Mouse (Mus musculus) left cerebral cortex, postnatal 36 days (tissue): ENCODE measurements around the gene Usp39. TPM values are rescaled to one million over a fixed set of nuclear protein-coding genes. Genes with fewer than 3 reads are reported as not detected.

Source experiments
- DNase-seq, 2 experiments: peaks; one replicate each; pipeline ENCODE4 v3.0.0; 2021 to 2022; ENCODE audit warnings: low spot score in 2 of 2, mixed read lengths in 1 of 2
- intact Hi-C: fragments of 180-260 bp; cut with DNase I; formaldehyde crosslinking; loops from one replicate; pipeline ENCODE4 v1.15.1; 2025
- total RNA-seq, 2 experiments: library from RNA; stranded (reverse); gene quantifications; 2 replicates each; pipeline ENCODE4 v1.2.3; 2021

Gene Usp39
- total RNA-seq, 2 experiments from 2014 or later, result 33.0 to 33.8 TPM

DNA sequence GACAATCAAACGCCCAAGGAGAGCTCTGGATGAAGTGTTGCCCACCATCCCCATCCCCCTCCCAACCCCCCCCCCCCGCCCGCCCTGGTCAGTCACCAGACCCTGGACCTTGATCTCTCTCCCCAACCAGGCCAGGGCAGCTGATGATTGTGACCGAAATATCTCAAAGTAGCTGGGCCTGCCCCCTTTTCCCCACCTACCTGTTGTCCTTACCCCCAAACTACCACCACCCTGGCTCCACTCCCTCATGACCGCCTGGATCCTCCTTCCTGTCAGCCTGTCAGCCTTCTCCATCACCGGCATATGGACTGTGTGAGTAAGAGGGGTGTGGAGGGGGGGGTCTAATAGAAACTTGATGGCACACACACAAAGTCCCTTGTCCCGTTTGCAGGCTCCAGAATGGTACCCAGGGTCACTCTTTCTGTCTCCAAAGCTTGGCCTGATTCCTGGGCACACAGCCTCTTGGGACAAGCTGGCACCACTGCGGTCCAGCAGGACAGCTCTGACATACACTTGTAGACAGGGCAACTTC, 11.1 kb upstream of the Usp39 start:
- intact Hi-C loops, result no loop called here
- no peak for DNase-seq

- intact Hi-C loops, result no loop called here
- peak; percentile 73 to 75 for DNase-seq
Measured at GRCm38 (mm10) chr6:72355066-72355911, 10.3 kb upstream of the Usp39 start, which contains the start of gene Tmem150a. Gene Tmem150a (plus strand): TSS chr6:72355447.

GRCm38 (mm10) chr6:72354025-72354424, 9.0 kb upstream of the Usp39 start:
- intact Hi-C loops, result no loop called here

GRCm38 (mm10) chr6:72352636-72353405, 7.8 kb upstream of the Usp39 start:
- intact Hi-C loops, result no loop called here
- DNase-seq, result no peak

More at GRCm38 (mm10) chr6:72354025-72354424, 9.0 kb upstream of the Usp39 start:
- no peak for DNase-seq

GRCm38 (mm10) chr6:72350214-72350613, 5.2 kb upstream of the Usp39 start:
- DNase-seq, result no peak
- intact Hi-C loops, result no loop called here

DNA sequence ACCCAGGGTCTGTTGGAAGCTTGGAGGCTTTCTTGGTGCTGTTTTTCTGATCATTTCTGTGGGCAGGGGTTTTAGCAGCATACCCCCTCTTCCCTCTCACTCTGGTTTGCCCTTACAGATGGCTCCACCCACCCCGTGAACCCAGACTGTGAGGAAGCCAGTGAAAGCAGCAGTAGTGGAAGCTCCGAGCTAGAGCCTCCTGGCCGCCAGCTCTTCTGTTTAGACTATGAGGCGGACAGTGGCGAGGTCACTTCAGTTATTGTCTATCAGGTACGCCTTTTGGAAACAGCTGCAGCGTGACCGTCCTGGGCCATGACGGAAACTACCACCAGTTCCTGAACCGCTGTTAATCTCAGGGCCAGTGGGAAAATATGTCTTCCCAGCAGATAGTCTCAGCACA, 3.4 kb upstream of the Usp39 start:
- intact Hi-C loops, result no loop called here
- DNase-seq, result no peak

DNA sequence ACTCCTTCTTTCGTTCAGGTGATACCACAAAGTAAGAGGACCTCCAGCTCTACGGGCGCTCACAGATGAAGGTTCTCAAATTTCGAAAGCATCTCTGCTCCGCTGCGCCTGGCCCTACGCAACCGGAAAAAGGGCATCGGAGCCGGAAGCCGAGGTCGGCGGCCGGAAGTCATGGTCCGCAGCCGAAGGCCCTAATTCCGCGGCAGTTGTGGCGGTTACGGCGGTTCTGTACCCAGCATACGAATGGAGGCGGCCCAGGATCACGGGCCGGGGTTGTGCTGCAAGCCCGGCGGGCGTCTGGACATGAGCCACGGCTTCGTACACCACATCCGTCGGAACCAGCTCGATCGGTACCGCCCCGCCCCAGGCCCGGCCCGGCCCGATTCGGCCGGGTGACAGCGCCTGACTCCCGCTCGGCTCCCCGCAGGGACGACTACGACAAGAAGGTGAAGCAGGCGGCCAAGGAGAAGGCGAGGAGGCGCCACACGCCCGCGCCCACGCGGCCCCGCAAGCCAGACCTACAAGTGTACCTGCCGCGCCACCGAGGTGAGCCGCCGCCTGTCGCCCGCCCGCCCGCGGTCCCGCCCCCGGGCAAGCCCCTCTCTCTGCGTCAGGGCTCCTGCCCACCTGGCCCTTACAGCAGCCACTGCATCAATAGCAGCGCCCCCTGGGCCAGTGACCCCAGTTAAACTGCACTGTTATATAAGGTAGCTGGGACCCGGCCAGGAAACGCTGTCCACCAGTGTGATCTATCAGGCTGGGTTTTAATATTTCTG, 2.4 kb upstream of the Usp39 start, which contains the start of gene 0610030E20Rik:
Gene 0610030E20Rik (plus strand): TSS at position 152 of the 776 bp plus-strand sequence.
- peak; percentile 82 to 84 for DNase-seq
- intact Hi-C loops, result no loop called here

GRCm38 (mm10) chr6:72346261-72346660, 1.3 kb upstream of the Usp39 start:
- intact Hi-C loops, result no loop called here
- DNase-seq, result no peak

GRCm38 (mm10) chr6:72345633-72346032, 649 bp upstream of the Usp39 start:
- intact Hi-C loops, result no loop called here
- no peak for DNase-seq

DNA sequence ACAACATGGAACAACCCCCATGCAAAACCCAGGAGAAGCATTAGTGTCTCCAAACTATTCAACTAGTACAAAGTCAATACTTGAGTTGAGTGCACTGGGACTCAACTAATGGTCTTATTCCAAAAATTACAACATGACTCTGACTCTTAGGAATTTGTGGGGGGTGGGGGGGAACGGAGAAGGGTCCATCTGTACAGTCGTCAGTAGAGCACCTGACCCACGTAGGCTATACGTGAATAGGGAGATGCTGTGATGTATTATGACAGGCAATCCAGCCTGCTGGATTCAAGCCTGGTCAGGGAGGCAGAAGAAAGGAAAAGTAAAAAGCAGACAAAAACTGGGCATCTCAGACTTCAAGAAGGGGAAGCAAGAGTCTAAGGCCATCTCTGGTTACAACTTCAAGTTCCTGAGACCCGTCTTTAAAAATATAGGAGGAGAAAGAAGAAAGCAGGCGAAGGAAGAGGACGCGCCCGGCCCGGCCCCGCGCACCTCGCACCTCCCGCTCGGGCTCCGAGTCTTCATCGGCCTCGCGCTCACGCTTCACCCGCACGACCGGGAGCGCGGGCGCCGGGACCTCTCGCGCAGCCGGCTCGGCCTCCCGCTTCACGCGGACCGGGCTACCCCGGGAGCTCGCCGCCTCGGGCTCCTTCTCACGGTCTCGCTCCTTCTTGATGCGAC, 449 bp downstream of the Usp39 start:
- no peak for DNase-seq
- intact Hi-C loops, result no loop called here

DNA sequence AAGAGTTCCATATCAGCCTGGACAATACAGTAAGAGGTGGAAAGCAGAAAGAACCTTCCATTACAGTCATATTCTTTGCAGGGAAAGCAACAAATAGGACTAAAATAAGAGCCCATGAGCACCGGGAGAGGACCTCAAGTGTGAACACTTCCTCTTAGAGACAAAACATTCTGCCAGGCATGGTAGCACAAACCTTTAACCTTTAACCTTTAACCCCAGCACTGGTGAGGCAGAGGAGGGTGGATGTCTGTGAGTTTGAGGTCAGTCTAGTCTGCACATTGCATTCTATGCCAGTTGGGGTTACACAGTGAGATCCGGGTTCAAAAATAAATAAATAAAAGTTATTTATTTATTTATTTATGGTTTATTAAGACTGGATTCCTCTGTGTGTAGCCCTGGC, 4.5 kb downstream of the Usp39 start:
- DNase-seq, result no peak
- intact Hi-C loops, result no loop called here

DNA sequence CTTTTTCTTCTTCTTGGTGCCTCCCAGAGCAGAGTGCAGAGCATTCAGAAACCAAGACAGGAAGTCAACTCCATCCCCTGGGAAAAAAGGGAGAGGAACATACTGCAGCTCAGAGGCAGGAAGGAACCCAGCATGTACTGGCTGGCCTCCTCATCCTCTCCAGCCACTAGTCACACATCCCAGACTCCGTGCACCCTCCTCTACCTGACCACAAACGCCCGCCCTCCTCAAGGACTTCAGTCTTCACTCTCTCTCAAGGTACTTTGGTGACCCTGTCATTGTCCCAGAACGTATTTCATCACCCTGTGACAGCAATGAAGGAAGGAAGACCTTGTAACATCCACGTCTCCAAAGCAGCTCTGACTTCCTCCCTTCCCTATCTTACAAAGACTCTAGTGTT, 11.9 kb downstream of the Usp39 start:
- intact Hi-C loops, result loop anchor here (10.0 kb wide), 1 partner anchor 438 kb away; no protein-coding TSS in a partner anchor
- no peak for DNase-seq

DNA sequence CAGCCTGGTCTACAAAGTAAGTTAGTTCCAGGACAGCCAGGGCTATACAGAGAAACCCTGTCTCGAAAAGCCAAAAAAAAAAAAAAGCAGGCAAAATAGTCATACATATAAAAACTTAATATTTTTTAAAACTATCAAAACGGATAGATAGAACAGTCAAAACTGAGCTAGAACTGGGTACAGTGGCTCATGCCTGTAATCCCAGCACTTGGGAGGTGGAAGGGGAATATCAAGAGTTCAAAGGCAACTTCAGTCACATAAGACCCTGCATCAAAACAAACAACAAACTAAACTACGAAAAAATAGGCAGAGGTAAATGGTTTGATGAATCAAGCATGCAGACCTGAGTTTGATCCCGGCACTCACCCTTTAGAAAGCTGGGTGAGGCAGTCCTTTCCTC, 14.9 kb downstream of the Usp39 start:
- intact Hi-C loops, result loop anchor here (10.0 kb wide), 1 partner anchor 435 kb away; no protein-coding TSS in a partner anchor
- no peak for DNase-seq

DNA sequence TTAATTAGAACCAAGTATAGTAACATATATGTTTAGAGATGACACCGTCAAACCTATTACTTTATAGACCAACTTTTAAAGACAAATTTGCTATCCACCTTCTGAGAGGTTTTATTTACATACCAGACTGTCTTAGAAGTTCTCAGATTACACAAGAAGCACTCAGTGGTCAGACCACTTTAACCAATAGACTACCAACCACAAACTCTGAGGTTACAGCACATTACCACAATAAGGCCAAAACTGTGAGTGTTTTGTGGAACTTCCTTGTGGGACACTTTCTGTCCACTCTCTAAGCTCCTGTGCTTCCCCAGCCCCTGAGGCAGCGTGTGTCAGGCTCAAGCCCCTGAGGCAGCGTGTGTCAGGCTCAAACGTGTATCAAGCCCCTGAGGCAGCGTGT, 16.0 kb downstream of the Usp39 start:
- DNase-seq, result no peak
- intact Hi-C loops, result no loop called here

DNA sequence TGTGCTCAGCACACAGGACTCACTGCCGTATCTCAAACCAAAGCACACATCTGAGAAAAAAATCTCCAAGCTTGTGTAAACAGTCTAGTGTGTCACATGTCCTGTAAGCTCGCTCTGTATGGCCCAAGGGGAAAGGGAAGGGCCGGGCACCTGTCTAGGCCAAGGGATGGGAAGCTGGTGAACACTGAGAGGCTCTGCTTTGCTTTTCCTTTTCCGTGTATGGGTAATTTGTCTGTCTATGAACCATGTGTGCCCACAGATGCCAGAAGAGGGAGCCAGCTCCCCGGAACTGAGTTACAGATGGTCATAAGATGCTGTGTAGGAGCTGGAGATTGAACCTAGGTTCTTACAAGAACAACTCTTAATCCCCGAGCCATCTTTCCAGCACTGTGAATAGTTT, 18.7 kb downstream of the Usp39 start:
- peak in 1 of 2 experiments; percentile 33 for DNase-seq
- intact Hi-C loops, result no loop called here

- intact Hi-C loops, result no loop called here
- no peak for DNase-seq
Measured at GRCm38 (mm10) chr6:72323786-72324508, 21.0 kb downstream of the Usp39 start.

GRCm38 (mm10) chr6:72322936-72323335, 22.0 kb downstream of the Usp39 start:
- DNase-seq, result no peak
- intact Hi-C loops, result no loop called here

DNA sequence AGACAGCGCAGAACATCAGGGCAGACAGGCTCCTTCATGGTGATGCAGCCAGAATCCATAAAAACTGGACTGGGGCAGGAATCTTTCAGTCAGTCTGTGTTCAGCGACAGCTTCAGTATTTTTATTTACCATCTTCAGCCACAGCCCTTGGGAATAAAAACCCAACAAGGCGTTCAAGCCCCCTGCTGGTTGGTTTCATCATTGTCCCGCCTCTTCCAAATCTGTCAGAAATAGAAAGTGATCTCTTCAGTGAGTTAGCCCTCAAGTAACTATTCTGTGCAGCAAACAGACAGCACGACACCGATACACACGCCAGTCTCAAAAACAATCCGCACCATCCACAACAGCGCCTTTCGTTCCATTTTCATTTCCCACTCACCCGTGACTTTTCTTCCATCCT, 26.0 kb downstream of the Usp39 start:
- intact Hi-C loops, result loop anchor here (2.0 kb wide), 1 partner anchor 132 kb away; no protein-coding TSS in a partner anchor
- DNase-seq, result peak in 1 of 2 experiments; percentile 29
